Comparison of ENCODE assay signal across 8 mouse cellular contexts in genomic region chr17:25432433-25433181, GRCm38 (mm10). TPM values are rescaled to one million over a fixed set of nuclear protein-coding genes. Genes with fewer than 3 reads are reported as not detected.
DNase-seq lines count a peak whose midpoint lies in the region; ATAC-seq lines count a peak whose summit lies in the region.

No protein-coding gene starts in this region.

- peak overlapping the region; percentile 67 for H3K4me2 ChIP-seq in liver, embryonic 13.5 days

- peaks cover 86% of the 10 kb centered on the region for H3K27me3 ChIP-seq in liver, embryonic 13.5 days
- H3K27me3 ChIP-seq in splenic B cell, adult 2 months (ENCODE audit: control insufficient read depth, insufficient read depth, low read length, poor library complexity, severe bottlenecking) = no peaks in the 10 kb centered on the region; the same call in 1 of the 2 replicates

- peaks cover 6% of the 10 kb centered on the region for H3K4me1 ChIP-seq in liver, embryonic 13.5 days (replicated peaks)

- peak overlapping the region; percentile 54 for H3K4me3 ChIP-seq in liver, embryonic 13.5 days (replicated peaks)

- peak; percentile 39 to 55 for DNase-seq in frontal cortex, postnatal 36 days (ENCODE audit: low spot score in 2 of 2)
- DNase-seq in frontal cortex, postnatal 10 days (ENCODE audit: low spot score in 2 of 2) = no peak
- DNase-seq in spleen, postnatal 10 days (ENCODE audit: low spot score in 2 of 2) = peak; percentile 15 to 33
- no peak for DNase-seq in spleen, postnatal 36 days (ENCODE audit: low spot score in 2 of 2)
- DNase-seq in heart, postnatal 36 days = peak; percentile 11 to 22
- DNase-seq in liver, embryonic 13.5 days = no peak
- DNase-seq in splenic B cell, adult 2 months (ENCODE audit: low read depth, low spot score) = peak; percentile 22
- DNase-seq in layer of hippocampus, adult 9-11 months = no peak

- no peak; the same call in 1 of the 2 replicates for ATAC-seq in liver, embryonic 13.5 days (ENCODE audit: low read depth)

- intact Hi-C loops in heart, postnatal 36 days (cut with DNase I) = loop anchor here (2.0 kb wide), 1 partner anchor 24 kb away; no protein-coding TSS in a partner anchor

- H3K27ac ChIP-seq in liver, embryonic 13.5 days = no peak overlapping the region

- no peaks in the 10 kb centered on the region for H3K36me3 ChIP-seq in liver, embryonic 13.5 days
- H3K36me3 ChIP-seq in splenic B cell, adult 2 months (ENCODE audit: control insufficient read depth, insufficient read depth, low read length, poor library complexity, severe bottlenecking) = no peaks in the 10 kb centered on the region

- H3K9me3 ChIP-seq in liver, embryonic 13.5 days (replicated peaks) = no peaks in the 10 kb centered on the region

- WGBS in liver, embryonic 13.5 days (ENCODE audit: insufficient replicate concordance) = 2% methylated on average over 53 of the region's 53 CpGs

- peak overlapping the region; percentile 53; the same call in 1 of the 2 replicates for H3K9ac ChIP-seq in liver, embryonic 13.5 days

RNA-seq across cellular contexts. Expression of gene Cacna1h, which starts 1.0 kb away (rescaled TPM):
- total RNA-seq in heart, postnatal 36 days (2021) = 1 to 10 TPM; 5.4 to 6.5 TPM
- polyA plus RNA-seq in liver, embryonic 13.5 days (2015; fragmentation: Nextera tagmentation; extraction: Ambion mirVana) = 0.39 and 0.66 TPM in 2 replicates

RNA-seq across cellular contexts. Expression of gene Tekt4, which starts 21.8 kb away (rescaled TPM):
- total RNA-seq in heart, postnatal 36 days (2021) = under 1 TPM in 1 of 2 experiments, not detected in 1; 0.47 TPM
- polyA plus RNA-seq in liver, embryonic 13.5 days (2015; fragmentation: Nextera tagmentation; extraction: Ambion mirVana) = not detected in 2 replicates

Comparison
In these comparisons a context has a peak if more than half of its experiments do, and no peak if none do; other contexts are left out.
1. DNase-seq: peak in frontal cortex, postnatal 36 days (2 of 2), spleen, postnatal 10 days (2 of 2), heart, postnatal 36 days (2 of 2) and splenic B cell, adult 2 months (single experiment); none in frontal cortex, postnatal 10 days (0 of 2), spleen, postnatal 36 days (0 of 2), liver, embryonic 13.5 days (single experiment) and layer of hippocampus, adult 9-11 months (single experiment).